Mouse (Mus musculus): ENCODE results near the gene Mapkapk3. TPM values are rescaled to one million over a fixed set of nuclear protein-coding genes. Genes with fewer than 3 reads are reported as not detected.

Mapkapk3 gene
- total RNA-seq, 2 experiments from 2014 or later: 42.8 to 55.6 TPM

DNA sequence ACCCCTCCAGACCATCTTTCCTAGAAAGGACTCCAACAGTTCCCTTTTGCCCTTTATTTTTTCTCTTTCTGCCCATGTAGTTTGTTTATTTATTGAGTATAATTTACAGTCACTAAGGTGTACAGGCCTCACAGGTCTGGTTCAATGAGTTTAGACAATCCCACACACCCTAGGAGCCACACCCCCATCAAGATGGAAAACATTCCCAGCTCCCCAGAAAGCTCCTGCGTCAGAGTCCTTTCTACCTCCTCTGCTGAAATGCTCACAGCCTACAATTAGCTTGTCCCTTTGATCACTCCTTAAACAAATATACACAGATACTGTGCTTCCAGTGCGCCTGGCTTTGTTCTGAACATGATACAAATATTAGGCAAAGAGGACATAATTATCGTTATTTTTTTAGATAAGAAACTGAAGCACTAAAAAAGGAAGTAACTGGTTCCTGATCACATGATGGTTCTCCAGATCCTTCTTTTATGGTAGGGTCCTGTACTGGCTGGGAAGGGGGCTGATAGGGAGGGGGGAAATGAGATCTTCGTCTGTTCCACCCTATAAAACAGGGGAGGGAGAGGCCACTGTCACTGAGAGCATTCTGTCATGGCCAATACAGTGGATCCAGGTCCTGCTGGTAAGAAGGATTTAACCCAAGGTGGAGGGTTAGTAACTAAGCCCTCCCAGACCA lies 21.8 kb downstream of the Mapkapk3 start:
- no peak for DNase-seq (ENCODE audit: low spot score in 2 of 2)

DNA sequence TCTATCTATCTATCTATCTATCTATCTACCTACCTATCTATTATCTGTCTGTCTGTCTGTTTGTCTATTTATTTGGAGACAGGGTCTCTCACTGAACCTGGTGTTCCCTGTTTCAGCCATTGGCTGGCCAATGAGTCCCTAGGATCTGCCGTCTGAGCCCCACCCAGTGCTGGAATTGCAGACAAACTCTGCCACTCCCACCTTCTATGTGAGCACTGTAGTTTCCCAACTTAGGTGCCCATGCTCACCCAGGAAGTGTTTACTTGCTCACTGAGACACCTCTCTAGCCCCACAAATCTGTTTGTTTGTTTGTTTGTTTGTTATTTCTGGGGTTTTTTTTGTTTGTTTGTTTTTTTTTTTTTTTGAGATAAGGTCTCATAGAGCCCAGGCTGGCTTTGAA lies 22.6 kb downstream of the Mapkapk3 start:
- DNase-seq (ENCODE audit: low spot score in 2 of 2): no peak

DNA sequence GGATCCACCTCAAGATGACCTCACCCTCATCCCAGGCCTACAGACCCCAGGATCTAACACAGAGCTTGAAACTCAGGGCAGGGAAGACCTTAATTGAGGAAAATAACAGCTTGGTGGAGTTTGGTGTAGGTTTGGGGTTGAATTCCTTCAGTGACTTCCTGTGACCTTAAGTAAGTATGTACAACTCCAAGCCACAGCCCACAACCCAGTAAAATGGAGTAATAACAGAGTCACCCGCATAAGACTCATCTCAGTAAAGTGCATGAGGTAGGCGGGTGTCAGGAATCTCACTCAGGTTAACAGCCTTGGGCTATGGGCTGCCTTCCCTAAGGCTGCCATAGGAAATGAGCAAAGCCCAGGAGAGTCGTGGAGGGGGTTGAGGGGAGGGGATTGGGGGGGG lies 24.9 kb downstream of the Mapkapk3 start:
- no peak for DNase-seq (ENCODE audit: low spot score in 2 of 2)

DNA sequence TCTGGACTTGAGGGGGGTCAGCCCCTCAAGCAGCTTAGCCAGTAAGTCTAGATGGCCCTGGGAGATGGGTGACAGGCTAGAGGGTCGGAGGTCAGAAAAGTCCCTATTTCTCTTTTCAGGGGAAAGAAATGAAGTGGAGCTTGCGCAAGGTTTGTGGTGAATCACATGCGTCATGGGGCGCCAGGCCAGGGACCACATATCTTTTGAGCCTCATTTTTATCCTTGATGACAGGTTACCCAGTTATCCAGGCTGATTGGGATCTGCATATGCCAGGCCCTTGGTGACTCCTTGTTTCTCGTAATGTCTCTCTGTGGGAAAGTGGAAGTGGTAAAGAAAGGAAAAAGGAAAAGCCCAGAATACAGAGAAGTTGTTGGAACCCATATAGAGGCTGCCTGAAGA lies 25.8 kb downstream of the Mapkapk3 start:
- DNase-seq (ENCODE audit: low spot score in 2 of 2): peak; percentile 46 to 64

DNA sequence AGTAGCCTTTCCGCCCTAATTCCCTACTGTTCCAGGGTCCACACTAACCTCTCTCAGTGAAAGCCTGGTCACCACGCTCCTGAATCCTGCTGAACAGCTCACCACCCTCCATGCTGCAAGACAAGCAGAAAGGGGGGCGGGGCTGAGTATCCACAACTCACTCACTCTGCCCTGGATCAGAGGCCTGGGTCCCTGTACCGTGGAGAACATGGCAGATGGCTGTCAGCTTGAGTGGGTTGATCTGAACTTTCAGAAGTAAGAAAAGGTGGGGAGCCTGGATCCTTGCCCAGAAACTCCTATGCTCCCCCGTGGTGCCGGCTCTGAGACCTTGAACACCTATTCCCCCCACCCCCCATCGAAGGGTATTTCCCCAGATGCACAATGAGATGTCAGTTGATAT lies 27.3 kb downstream of the Mapkapk3 start:
- no peak for DNase-seq (ENCODE audit: low spot score in 2 of 2)

DNA sequence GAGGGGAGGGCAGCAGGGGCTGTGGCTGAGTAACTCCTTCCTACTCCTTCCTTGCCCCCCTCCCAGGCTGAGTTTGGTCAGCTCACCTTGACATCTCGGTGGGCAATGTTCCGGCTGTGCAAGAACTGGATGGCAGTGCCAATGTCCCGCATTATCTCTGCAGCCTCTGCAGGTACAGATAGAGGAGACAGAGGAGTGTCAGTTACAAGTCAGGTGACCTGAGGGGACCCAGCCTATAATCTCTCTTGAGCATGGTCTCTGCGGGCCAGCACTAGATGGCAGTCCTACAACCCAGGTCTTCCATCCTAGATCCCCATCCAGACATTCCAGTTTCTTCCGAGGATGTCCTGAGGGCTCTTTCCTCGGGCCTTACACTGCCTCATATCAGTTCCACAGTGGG lies 27.9 kb downstream of the Mapkapk3 start:
- DNase-seq (ENCODE audit: low spot score in 2 of 2): no peak

DNA sequence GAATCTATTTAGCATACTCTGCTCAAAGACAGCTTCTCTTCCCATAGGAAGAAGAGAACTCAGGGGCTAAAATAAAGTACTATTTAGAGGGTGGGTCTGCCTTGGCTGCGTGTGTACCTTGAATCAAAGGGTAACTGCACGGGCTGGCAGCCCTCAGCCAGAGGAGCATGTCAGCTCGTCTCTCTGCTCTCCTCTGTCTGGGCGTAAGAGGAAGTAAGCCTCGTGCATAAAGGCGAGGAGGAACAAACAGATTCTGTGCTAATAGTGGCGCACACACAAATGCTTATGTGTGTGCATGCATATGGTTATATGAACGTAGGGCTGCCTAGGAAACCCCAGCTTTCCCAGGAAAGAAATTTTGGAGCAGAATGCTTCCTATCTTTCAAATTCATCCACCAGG lies 28.8 kb downstream of the Mapkapk3 start:
- DNase-seq (ENCODE audit: low spot score in 2 of 2): no peak

DNA sequence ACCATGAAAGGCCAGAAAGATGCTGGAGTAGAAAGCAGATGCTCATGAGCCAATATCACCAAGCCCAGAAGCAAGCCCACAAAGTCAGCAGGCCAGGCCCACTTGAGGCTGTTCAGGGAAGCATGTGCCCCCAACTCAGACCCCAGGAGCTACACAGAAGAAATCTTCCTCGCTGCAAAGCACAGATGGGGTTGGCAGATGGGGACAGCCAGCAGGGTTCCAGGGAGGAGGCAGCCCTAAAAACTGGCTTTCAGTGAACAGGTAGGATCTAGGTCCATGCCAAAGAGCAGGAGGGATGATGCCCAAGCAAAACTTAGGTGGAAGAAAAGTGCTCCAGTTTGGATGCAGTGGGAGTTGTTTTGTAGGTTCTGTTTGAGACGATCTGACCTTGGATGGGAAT lies 29.2 kb downstream of the Mapkapk3 start:
- no peak for DNase-seq (ENCODE audit: low spot score in 2 of 2)

DNA sequence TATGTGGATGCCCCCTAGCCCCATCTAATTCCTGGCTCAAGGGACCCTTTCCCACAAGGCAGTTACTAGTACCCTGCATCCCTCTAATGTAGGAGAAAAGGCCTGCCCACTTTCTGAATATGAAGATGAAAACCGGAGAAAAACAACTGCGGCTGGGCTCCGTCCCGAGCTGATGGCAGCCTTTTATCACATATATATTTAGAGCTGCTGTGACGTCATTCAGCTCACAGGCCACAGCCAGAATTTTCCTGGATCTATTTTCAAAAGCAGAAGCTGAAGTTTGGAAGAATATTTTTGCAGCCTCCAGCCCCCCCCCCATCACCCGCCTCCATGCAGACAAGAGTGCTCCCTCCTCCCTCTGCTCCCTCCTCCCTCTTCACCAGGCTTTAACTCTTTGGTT lies 30.1 kb downstream of the Mapkapk3 start:
- DNase-seq (ENCODE audit: low spot score in 2 of 2): no peak

DNA sequence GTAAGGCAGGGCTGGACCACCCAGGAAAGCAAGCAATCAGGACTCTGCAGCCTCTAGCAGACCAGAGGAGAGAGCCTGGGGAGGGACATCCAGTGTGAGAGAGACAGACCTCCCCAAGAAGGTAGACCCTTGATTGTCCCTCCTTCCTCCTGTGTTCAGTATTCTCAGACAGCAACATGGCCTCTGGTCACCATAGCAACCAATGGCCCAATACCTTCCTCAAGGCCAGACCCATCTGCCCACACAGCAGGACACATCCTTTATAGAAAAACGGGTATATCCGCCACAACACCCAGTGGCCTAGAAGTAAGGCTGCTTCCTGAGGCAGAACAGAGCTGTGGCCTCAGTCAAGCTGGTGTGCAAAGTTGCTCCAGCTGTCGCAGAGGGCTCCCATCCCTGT lies 34.1 kb downstream of the Mapkapk3 start:
- no peak for DNase-seq (ENCODE audit: low spot score in 2 of 2)

DNA sequence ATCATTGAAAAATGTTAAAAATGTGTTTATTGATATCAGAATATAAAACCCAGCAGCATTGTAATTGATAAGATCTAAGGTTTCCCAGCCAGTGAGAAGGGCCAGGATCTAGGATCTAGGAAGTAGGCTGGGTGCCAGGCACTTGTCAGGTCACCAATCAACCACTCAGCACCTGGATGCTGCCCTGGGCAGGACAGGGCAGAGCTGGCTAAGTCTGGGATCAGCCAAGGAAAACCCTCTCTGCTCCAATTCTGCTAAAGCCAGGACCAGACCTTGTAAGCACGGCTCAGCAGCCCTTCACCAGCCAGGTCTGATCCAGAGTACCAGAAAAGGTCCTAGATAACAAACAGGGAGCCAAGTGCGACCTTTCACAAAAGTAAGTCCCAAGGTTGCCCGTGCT lies 34.8 kb downstream of the Mapkapk3 start:
- no peak for DNase-seq (ENCODE audit: low spot score in 2 of 2)

DNA sequence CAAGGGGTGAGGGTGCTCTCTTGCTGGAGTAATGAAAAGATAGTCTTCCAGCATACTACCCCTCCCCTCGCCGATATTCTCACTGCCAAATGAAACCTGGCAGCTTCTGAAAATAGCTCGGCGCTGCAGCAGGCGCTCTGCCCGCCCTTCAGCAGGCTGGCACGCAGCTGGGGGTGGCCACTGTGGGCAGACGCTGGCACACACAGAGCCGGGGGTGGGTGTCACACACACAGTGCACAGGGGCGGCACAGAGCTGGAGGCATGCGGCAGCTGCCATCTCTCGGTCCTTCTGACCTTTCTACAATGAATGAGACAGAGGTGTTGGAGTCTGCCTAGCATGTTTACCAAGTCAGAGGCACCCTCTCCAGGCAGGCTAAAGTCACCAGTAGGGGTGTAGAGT lies 35.2 kb downstream of the Mapkapk3 start:
- no peak for DNase-seq (ENCODE audit: low spot score in 2 of 2)

DNA sequence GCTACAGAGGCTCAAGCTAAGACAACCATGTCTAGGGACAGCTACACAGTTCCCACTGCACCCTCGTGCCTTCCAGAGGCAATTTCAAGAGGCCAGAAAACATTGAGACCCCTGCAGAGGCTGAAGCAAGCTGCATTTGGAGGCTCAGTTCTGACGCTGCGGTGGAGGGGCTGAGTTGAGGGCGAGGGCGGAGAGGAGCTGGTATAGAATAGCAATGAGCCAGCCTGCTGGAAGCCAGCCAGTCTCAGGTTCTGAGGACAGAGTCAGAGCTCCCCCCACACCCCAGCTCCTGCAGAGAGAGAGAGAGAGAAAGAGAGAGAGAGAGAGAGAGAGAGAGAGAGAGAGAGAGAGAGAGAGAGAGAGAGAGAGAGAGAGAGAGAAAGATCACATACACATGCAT lies 37.5 kb downstream of the Mapkapk3 start:
- DNase-seq (ENCODE audit: low spot score in 2 of 2): no peak

DNA sequence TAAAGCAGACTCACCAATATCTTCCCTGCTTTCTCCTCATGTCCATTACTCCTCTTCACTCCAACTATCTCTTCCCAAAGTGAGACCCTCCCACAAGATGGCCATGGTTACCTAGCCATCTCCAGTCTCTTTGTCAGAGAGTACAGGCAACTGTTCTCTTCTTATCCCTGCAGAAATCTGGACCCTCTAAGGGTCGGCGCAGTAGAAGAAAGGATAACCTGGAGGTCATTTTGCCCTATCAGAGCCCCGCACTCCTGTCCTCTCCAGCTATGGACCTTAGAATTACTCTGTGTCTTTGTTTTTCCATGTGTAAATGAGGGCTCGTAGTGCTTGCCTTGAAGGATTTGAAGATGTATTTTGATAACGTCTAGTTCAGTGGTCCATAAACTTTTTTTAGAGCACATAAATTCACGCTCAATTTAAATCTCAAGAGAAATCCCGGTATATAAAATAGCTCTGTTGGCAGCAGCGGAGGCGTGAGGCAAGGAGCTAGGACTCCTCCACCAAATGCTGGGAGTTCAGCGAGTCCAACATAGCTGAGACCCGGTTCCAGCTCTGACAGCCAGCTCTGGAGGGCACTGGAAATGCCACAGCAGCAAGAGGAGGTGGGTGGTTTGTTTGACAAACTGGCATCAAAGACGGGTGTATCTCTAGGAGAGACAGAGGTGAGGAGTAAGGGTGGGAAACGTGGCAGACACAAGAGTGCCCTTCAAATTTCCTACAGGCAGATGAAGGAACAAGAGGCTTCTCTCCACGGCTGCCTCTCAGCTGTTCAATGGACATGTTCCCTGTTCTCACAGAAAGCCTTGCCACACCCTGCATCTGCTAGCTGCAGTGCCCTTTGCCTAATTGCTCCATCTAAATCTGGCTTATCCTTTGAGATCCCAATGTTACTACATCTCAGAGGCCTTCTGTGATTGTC lies 39.0 kb downstream of the Mapkapk3 start:
- no peak for DNase-seq (ENCODE audit: low spot score in 2 of 2)

DNA sequence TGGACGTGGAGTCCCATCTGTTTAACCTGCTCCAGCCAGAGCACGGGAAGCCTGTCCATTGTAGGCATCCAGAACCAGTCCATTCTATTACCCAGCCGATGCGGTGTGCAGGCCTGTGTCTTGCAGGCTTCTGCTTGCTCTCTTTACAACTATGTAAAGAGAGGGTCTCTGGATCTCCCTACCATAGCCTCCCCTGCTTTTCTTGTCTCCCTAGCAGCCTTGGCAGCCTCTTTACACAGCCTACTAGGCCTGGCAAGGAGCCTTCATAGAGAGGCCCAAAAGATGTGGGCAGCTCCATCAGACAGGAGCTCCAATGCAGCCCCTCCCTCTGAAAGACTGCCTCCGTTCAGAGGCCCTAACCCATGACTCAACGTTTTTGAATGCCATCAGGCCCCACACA lies 40.5 kb downstream of the Mapkapk3 start:
- DNase-seq (ENCODE audit: low spot score in 2 of 2): no peak

DNA sequence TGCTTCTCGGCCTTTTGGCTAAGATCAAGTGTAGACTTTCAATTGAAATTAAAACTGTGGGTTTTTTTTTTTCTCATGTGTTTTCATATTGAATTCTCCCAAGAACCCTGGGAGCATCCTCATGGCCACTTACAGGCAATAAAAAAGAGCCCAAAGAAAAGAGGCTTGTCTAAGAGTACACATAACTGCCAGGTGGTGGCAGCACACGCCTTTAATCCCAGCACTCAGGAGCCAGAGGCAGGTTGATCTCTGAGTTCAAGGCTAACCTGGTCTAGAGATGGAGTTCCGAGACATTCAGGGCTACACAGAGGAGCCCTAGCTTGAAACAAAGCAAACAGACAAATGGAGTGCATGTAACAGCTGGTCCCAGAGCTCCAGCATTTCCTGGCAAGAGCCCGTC lies 43.5 kb downstream of the Mapkapk3 start:
- no peak for DNase-seq (ENCODE audit: low spot score in 2 of 2)

DNA sequence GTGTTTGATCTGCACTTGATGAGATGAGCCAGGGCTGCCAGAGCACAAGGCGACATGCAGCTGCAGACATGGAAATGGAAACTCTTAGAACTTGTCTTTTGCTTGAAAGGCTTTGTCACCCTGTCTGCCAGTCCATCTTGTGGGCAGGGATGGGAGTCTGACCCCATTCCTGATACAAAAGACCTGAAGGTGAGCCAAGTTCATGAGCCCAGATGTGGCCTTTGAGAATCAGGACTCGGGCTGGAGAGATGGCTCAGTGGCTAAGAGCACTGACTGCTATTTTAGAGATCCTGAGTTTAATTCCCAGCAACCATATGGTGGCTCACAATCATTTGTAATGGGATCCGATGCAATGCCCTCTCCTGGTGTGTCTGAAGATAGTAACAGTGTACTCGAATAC lies 44.4 kb downstream of the Mapkapk3 start:
- DNase-seq (ENCODE audit: low spot score in 2 of 2): no peak

DNA sequence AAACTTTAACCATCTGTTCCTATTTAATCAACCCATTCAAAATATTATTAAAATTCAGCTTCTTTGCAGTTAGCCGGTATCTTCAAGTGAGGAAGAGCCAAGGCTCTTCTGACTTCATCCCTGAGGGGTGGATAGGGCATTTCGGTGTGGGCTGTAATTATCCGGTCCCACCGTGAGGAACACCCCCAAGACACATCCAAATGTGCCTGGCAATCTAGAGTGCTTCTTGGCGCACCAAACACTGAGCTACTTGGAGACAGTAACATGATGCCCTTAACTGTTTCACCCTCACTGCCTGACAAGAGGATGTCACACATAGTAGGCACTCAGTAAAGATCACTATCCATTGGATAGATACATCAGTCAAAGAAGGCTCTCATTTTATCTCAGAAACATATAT lies 53.5 kb downstream of the Mapkapk3 start:
- no peak for DNase-seq (ENCODE audit: low spot score in 2 of 2)

DNA sequence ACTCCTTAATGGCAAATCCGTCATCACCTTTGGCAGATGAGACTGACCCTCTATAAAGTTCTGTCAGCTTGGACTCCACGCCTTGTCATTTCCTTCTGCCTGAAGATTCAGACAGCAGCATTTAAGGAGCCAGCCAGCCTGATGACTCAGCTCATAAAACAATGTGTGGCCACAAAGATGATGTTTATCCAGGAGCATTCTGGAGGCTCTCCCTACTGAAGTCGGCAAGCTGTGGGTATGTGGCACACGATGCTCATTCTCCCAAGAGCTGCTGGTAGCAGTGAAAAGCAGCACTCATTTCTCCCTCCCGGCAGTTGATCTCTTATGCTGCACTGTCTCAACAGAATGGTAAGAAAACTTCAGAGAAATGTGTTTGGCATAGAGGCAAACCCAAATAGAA lies 54.4 kb downstream of the Mapkapk3 start:
- DNase-seq (ENCODE audit: low spot score in 2 of 2): no peak

DNA sequence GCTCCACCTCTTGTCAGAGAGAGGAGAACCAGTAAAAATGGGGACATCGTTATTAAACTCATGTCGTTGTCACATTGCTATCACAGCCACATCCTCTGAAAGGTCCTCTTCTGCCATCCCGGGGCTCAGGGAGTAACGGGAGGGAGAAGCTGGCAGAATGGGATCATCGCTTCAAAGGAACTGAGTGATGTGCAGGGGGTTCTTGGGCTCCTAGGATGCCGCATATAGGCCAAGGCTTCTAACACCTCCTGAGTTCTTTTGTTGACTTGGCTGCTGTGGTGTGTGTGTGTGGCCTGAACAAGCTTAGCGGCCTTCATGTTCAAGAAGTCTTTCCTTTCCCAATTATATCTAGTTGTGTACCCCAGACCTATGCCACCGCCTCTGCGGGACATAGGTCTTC lies 57.5 kb downstream of the Mapkapk3 start:
- DNase-seq (ENCODE audit: low spot score in 2 of 2): no peak

DNA sequence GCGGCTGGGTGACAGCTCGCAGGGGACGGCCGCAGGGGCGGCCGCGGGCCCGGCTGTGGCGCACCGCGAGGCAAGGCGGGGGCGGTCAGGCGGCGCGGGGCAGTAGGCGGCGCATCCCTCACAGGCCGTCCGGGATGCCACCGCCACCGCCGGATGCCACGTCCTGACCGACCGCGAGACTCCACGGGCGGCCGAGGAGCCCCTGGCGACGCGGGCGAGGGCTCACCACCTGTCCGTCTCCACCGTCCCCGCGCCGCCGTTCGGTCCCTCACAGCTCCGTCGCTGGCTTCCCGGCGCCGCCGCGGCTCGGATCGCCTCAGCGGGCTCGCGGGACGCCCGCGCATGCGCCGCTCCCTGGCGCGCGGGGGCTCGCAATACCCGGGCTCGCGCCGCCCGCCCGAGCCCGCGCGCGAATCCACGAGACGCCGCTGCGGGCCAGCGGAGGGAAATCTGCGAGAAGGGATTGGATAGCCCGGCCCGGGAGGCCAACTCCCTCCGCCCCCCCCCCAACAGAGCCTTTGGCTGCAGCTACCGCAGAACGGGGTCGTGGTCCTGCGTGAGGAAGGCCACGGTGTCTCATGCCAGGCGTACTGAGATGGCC lies 58.0 kb downstream of the Mapkapk3 start, which contains the start of gene Dock3:
Gene Dock3, minus strand, starts transcription at position 371 of the 601 bp plus-strand sequence.
- DNase-seq (ENCODE audit: low spot score in 2 of 2): peak; percentile 69

DNA sequence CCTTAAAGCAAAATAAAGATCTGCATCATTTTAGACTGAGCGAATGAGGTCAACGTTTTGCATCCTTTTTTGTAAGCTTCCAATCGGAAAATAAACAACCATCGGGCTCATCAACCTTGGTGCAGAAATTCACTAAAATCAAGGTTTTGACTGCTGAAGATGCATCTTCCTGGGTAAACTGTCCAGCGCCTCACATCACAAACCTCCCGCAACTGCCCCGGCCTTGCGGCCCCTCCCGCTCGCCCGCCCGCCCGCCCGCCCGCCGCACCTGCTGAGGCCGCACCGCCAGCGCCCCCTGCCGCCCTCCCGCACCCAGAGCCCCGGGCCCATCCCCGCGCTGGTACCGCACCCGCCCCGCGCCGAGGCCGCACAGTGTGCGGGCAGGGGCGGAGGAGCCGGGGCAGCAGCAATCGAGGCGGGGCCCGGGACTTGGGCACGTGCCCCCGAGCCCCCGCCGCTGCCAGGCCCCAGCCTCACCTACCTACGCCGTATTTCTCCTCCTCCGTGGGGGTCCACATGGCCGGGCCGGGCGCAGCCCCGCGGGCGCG lies 58.6 kb downstream of the Mapkapk3 start:
- peak; percentile 38 to 46 for DNase-seq (ENCODE audit: low spot score in 2 of 2)
